Mouse (Mus musculus) MEL-GATA-1-ER (cell line): ENCODE results near the gene Mblac2.

ENCODE experiments used
- DNase-seq: peaks from one replicate; pipeline ENCODE4 v3.0.0-alpha.2; 2012; ENCODE audit warnings: low read depth; ENCODE audit errors: extremely low read depth

Gene Mblac2

DNA sequence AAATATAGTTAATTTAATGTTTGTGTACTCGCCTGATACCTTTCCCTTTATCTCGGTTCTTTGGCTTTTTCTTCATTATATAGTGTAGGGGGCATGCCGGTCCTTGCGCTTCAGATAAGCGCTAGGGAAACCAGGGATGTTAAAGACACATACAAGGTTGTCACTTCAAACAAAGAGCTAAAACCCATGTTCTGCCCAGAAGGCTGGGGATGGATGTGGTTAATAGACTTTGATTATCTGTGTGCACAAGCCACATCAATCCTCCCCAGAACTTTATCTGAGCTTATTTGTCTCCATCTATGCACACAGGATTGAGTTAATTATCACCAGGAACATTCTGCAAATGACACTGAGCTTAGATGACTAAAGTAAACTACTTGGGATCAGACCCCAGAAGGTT lies 25.5 kb downstream of the Mblac2 start:
- no peak for DNase-seq

DNA sequence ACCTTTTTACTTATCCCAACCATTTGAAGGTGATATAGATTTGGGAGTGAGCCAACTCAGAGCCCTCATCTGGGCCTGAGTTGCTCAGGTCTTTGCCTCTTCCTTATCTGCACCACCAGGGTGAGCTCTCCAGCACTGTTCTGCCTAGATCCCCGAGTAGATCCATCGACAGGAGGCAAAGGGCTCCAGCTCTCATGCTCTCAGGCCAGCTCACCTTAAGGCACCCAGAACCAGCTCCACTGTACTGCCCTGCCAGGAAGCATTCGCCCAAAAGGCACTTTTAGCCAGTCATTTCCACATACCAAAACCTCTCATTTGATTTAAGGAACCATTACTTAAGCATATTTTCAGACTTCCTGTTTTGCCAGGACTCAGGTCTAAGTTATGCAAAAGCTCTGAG lies 29.8 kb downstream of the Mblac2 start:
- peak; percentile 52 for DNase-seq

DNA sequence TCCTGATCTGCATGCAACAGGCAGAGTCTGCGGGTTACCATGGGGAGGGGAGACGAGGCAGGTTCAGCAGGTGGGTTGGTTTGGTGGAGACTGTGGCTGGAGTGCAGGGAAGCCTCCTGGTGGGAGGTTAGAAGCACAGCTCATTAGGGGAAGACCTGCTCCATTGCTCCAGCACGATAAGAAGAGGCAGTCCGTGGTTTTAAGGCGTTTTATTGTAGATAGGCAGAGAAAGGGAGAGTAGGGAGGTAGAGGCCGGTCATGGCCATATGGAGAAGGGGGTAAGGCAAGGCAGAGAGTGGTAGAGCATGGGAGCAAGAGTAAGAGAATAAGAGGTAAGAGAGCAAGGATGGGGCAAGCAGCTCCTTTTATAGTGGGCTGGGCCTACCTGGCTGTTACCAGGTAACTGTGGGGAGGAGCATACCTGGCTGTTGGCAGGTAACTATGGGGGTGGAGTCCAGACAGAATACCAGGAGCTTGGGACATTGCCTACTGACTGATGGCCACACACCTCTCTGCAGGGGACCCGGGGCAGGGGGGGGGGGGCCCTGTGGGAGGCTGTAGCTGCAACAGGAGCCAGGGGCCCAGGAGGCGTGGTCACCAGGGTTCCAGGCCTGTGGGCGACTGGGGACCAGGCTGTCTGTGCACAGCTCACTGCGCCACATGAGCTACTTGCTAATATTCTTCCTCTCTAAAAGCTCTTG lies 32.4 kb downstream of the Mblac2 start:
- no peak for DNase-seq

DNA sequence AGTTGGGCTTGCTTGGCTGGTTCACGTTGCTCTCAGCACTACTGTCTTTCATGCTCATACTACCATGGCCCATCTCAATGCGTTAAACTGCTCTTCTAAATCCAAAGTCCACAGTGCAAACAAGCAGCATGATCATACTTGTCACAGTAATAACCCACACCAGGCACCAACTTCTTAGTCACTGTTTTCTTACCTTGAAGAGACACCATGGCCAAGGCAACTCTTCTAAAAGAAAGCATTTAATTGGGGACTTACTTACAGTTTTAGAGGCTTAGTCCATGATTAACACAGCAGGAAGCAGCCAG lies 32.9 kb downstream of the Mblac2 start:
- DNase-seq = no peak

DNA sequence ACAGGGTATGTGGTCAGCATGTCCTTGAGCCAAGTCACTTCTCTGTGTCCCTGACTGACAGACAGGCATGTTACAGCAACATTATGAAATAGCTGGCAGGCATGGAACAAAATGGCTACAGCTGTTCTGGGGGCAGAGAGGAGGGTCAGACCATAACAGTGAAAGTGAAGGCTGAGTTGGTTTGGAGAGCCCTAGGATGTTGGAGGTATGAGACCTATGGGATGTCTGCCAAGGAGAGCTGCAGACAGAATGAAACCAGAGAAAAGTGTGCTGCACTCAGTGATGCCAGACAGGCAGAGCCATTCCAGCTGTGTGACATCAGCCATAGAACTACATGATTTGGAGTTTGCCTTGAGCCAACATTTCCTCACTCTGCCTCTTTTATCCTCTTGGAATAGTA lies 43.7 kb downstream of the Mblac2 start:
- no peak for DNase-seq

DNA sequence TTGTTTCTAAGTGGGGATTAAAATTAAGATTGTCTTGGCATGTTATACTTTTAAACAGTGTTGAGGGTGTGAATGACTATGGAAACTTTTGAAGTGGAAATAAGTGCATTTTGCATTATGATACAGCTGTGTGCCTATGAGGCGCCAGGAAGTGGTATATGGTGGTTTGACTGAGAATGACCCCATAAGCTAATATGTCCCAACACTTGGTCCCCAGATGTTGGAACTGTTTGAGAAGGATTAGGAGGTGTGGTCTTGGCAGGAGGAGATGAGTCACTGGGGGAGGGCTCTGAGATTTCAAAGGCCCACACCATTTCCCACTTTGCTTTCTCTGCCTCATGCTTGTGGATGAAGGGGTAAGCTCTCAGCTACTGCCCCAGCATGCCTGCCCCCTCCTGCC lies 44.2 kb downstream of the Mblac2 start:
- DNase-seq = no peak

DNA sequence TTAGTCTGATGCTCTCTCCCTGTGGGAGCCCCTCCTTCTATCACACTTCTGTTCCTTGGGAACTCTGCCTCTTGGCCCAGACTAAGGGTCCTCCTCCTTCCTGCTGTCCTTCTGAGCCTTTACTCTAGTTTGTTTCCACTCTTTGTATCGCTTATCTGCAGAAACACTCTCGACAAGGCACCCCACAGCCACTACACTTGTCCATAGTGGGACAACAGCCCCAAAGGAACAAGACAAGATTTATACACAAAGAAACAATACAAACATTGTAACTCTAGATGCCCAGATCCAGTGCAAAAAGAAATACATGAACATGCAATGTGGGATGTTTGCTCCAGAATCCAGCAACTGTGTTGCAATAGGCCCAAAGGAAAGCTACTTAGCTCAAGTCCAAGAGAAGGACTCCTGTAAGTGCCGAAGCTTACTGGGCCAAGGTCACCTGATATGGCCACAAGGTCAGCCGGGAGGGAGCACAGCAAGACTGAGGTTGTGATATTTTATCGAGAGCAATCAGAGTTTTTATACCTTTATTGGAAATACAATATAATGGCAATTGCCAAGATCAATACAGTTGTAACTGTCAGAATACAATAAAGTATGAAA lies 46.0 kb downstream of the Mblac2 start:
- DNase-seq = no peak

DNA sequence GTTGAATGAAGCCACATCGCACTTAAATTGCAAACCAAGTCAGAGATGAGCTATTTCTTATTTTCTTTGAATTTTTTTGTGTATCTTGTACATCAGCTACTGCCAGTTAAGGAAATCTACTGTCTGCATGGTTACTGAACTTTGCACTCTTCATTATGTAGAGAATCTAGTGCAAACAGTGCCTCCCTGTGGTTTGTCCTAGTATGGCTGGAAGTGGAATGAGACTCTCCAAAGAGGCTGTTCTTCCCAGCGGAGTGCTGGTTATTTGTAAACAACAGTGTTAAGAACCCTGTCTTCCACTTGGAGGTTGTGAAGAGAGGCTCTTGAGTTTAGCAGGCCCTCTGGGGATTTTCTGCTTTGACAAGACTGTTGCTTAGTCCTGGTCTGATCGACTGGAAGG lies 49.2 kb downstream of the Mblac2 start:
- DNase-seq = peak; percentile 52

DNA sequence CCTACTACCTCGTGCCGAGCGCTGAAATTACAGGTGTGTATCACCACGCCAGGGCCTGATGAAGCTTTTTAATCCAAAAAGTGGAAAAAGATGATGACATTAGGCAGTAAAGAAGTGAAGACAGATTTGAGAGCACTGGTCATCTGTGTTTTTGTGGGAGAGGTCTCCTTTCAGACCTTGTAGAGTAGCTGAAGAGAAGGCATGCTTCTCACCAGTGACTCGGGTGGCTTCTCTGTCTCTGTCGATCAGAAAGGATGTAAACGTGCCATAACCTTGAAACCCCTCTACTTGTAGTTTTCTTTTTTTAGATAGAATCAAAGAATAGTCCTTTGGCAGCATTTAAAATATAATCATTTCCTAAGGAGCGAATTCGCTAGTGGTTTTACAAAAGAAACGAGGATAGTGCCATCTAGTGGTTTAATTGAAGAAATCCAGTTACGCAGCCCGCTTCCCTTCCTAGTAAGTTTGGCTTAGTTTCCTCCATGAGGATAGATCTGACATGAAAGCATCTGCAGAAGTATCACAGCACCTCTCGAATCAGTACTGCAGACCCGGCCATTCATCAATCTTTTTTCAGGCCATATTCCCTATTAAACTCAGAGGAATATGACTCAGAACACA lies 50.5 kb downstream of the Mblac2 start:
- peak; percentile 54 for DNase-seq

DNA sequence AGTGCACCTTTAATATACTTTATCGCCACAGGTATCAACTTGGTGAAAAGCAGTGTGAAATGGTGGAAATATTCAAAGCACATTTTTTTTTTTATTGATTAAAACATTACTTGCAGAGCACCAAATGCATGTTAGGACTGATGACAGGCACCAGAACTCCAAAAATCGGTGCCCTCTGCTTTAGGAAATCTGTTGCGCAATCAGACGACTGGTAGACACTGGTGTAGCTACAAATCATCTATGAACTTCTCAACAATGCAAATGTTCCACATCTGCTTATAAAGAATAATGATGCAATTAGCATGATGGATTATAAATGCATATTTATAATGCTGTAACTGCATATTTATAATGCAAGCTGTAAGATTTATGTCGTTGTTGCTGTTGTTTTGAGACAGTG lies 53.0 kb downstream of the Mblac2 start:
- no peak for DNase-seq

DNA sequence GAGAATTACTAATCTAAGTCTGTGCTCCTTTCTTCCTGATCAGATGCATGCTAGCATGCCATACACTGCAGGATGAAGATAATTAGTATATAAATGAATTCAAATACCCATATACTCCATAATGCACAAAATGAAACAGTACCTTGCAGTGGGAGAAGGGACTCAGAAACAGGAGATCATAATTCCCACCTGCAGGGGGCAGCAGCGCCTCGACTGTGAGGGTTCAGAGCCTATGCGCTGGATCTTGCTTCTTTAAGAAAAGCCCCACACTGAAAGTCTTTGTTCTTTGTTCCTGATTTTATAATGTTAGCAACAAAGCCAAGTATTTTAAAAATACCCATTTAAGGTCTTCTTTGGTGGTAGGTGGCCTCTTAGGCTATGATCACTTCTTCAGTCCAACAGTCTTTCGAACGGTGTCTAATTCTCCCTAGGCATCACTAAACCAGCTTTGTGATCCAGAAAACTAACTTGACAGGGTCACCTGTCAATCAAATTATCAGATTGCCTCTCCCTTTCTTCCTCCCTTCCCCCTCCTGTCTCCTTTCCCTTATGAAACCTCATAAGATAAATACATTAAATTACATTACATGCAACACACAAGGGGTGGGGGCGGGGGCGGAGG lies 56.0 kb downstream of the Mblac2 start:
- peak; percentile 36 for DNase-seq

DNA sequence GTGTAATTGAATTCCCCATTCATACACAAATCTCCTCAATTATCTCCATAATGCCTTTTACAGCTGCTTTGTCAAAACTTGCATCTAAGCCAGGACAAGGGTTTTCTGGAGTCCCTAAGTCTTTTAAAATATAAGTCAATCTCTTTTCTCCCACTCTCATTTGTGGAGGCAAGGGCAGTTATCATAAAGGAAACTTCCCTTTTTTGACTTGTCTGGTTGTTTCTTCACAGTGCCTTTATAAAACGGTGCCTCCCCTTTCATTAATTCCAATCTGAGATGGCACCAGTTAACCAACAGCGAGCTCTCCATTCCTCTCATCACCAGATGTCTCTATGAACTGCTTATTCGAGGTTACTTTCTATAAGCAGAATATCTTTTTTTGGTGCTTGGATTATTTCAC lies 65.1 kb downstream of the Mblac2 start:
- no peak for DNase-seq

DNA sequence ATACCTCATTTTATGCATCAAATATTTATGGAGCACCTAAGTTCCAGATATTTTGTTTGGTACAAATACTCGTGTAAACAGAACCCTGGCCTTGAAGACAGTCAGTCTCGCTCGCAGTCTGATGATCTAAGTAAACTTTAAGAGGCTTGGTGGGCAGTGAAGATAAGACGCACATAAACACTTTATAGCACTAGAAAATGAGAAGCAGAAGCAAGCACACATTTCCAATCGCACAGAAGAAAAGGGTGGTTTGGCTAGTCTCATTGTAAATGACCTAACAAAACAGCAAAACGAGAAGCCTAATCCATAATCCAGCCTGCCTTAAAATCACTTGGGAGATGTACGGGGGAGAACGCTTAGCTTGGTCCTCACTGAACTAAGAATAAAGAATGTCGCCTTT lies 71.3 kb downstream of the Mblac2 start:
- peak; percentile 65 for DNase-seq

DNA sequence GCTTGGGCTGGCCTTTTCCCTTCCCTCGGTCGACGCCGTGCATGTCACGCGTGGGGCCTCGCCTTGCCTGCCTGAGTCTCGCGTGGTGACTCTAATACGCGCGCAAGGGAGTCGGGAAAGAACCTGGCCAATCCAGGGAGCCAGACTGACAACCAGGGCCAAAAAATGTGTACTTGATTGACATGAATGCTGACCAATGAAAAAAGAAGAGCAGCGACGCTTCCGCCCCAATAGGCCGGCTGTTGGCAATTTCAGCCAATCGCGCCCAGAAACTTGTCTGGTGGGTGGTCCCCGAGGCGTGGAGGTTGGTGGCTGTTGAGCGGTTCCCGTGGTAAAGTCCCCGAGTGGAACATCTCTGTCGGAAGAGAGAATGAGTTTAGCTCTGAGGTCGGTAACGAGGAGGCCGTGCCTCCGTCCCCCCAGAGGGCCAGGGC lies 71.8 kb downstream of the Mblac2 start, which contains the start of gene Cetn3:
Gene Cetn3 (plus strand): TSS at position 107 of the 434 bp plus-strand sequence.
- DNase-seq = peak; percentile 95

DNA sequence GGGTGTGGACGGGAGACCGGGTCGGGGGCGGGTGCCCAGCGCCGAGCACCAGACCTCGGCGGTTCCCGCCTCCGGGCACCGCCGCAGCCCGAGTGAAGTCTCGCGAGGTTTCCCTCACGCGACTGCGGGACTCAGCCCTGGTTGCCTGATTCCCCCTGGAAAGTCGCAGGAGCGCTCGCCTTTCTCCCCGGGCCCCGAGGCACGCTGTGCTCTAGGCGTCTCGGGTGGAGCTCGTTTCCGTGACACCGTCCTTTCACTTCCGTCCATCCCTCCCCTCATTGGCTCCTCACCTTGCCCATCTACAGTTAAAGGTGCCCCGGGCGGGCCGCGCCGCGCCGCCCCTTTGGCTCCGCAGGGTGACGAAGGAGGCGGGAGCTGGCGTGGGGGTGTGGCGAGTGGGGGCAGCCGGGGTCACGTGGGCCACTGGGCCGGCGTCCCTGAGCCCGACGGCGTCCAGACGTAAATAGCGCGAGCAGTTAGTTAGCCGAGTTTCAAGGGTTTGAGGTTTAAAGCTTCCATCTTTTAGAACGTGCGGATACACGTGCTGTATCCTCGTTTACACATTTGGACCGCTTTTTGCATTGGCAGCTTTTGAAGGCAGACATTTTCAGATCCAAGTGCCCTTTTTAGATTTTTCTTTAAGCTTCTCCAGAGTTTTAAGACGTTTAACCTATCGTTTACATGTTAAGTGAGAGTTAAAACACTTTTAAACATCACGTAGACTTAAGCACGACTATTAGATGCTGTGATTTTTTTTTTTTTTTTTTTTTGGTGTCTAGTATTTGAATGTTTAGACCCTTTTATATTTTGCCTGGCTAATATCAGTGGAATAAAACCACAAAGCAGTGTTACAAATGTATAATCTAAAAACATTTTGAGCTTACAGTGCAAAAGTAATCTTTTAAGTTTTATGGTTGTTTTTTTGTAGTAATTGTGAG lies 72.5 kb downstream of the Mblac2 start:
- peak; percentile 91 for DNase-seq

DNA sequence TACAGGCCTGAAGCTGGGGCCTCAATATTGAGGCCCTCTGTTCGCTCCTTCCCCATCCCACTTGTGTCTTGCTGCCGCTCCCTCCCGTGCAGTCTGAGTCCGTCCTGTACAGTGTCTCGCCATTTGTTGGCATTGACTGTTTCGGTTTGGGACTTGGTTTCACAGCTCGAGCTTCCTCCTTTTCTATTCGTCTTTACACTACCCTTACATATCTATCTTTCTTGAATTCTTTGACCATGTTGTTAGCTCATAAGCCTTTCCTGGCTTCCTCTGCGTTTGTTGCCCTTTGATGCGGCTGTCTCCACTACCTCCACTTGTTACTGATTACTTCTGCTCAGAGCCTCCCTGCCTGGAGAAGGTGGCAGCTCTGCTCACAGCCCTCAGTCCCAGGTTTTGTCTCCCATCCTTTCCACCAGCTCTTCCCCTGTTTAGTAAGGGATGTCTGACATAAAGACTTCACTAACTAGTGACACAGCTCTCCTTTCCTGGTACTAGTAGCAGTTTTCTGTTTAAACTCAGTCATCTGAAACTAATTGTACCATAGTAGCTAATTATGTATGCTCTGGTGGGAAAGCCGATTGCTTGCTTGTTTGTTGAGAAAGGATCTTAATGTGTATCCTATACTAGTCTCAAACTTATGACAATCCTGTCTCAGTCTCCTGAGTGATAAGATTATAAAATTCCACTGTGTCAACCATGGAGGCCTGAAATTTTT lies 74.8 kb downstream of the Mblac2 start:
- no peak for DNase-seq

DNA sequence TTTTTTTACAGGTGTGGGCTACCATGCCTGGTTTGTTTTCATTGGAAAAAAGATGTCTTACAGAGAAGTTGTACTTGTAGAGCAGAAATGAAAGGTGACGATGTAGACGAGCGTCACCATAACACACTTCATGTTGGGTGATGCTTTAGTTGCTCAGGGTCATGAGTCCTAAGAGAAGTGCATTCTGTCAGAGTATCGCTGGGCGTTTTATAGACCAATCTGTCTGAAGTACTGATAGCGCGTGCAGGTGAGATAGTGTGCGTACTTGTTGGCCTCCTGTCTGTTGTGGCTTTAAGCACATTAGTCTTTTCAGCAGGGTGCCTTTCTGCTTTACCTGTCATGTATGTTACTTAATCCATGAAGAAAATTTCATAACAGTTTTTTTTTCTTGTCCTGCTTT lies 79.0 kb downstream of the Mblac2 start:
- no peak for DNase-seq

DNA sequence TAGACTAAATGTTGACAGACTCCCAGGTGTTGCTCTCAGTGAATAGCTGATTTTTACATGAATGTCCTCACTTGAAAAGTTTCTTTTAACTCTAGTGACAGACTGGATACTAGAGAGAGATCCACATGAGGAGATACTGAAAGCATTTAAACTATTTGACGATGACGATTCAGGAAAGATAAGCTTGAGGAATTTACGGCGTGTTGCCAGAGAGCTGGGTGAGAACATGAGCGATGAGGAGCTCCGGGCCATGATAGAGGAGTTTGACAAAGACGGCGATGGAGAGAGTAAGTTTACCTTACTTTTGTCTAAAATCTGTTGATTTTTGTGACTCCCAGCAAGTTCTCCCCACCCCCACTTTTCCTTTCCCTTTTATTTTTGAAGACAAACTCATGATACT lies 80.7 kb downstream of the Mblac2 start:
- DNase-seq = no peak

DNA sequence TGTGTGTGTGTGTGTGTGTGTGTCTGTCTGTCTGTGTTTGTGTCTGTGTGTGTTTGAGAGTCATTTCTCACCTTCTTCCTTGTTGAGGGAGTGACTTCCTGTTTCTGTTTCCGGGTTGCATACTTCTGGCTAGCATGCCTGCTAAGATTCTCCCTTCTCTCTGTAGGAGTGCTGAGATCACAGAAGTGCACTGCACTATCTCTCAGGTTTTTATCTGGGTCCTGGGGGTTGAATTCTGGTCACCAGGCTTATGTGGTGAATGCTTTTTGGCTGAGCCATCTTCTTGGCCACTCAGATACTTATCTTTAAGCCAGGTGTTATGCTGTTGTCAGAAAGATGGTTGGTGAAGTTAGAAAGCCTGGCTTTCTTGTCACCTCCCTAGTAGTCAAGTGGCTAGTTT lies 82.7 kb downstream of the Mblac2 start:
- peak; percentile 42 for DNase-seq

DNA sequence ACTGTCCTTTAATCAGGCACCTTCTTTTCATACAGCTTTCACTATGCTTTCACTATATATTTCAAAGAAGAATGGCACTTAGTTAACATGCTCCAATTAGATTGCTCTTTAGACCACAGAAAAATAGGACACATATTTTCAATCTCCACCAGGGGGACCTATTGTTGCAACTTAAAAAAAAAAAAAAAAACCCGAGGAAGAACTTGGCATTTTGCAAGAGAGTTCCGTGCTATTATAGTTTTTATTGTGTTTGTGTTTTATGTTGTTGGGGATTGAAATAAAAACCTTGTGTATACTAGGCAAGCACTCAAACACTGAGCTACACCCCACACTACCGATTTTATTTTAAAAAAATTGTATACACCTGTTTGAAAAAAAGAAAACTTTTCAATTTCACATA lies 90.0 kb downstream of the Mblac2 start:
- DNase-seq = peak; percentile 35
